Mouse (Mus musculus): ENCODE data around the gene Uso1. TPM values are rescaled to one million over a fixed set of nuclear protein-coding genes. Genes with fewer than 3 reads are reported as not detected.
A peak's percentile ranks its signal among the peaks of the same experiment; 100 is the strongest.

Gene Uso1
- total and polyA plus RNA-seq, 2 experiments from 2014 or later: 17.7 to 29.8 TPM

GRCm38 (mm10) chr5:92101601-92102000, 36.1 kb upstream of the Uso1 start:
- 89% methylated on average over 8 of the region's 8 CpGs for WGBS
- no peaks in the 10 kb centered on the region for H3K27me3 ChIP-seq (ENCODE audit: insufficient read depth, low read length)

GRCm38 (mm10) chr5:92103062-92103461, 34.7 kb upstream of the Uso1 start:
- ATAC-seq (no peak), DNase-seq (ENCODE audit: low spot score) (no peak)
- no peak for TF ChIP-seq CTCF (IDR thresholded peaks at IDR 0.05; ENCODE audit: low read depth)
- Histone ChIP-seq H3K9ac (replicated peaks; ENCODE audit: low read length) (no peak overlapping the region), H3K4me2 (ENCODE audit: low read depth, low read length) (no peak overlapping the region), H3K9me3 (ENCODE audit: low read length) (no peaks in the 10 kb centered on the region), H3K27me3 (ENCODE audit: insufficient read depth, low read length) (no peaks in the 10 kb centered on the region), H3K36me3 (ENCODE audit: insufficient read depth, low read length) (no peaks in the 10 kb centered on the region), H3K4me3 (ENCODE audit: low read length) (no peak overlapping the region), H3K27ac (no peak overlapping the region), H3K4me1 (ENCODE audit: insufficient read depth, low read length) (no peaks in the 10 kb centered on the region)
- WGBS: 61% methylated on average over 6 of the region's 6 CpGs

More at GRCm38 (mm10) chr5:92101601-92102000, 36.1 kb upstream of the Uso1 start:
- H3K36me3 ChIP-seq (ENCODE audit: insufficient read depth, low read length): no peaks in the 10 kb centered on the region
- DNase-seq (ENCODE audit: low spot score) (no peak), ATAC-seq (no peak)
- H3K27ac ChIP-seq: no peak overlapping the region
- no peak for TF ChIP-seq CTCF (IDR thresholded peaks at IDR 0.05; ENCODE audit: low read depth)
- no peak overlapping the region for H3K4me2 ChIP-seq (ENCODE audit: low read depth, low read length)
- no peaks in the 10 kb centered on the region for H3K9me3 ChIP-seq (ENCODE audit: low read length)
- H3K9ac ChIP-seq (replicated peaks; ENCODE audit: low read length): no peak overlapping the region
- no peak overlapping the region for H3K4me3 ChIP-seq (ENCODE audit: low read length)
- H3K4me1 ChIP-seq (ENCODE audit: insufficient read depth, low read length): no peaks in the 10 kb centered on the region

- H3K4me1 ChIP-seq (ENCODE audit: insufficient read depth, low read length): no peaks in the 10 kb centered on the region
- 54% methylated on average over 13 of the region's 13 CpGs for WGBS
- H3K36me3 ChIP-seq (ENCODE audit: insufficient read depth, low read length): no peaks in the 10 kb centered on the region
- no peak for DNase-seq (ENCODE audit: low spot score)
- H3K9ac ChIP-seq (replicated peaks; ENCODE audit: low read length): no peak overlapping the region
- TF ChIP-seq CTCF (IDR thresholded peaks at IDR 0.05; ENCODE audit: low read depth): no peak
- no peaks in the 10 kb centered on the region for H3K27me3 ChIP-seq (ENCODE audit: insufficient read depth, low read length)
- no peak overlapping the region for H3K4me3 ChIP-seq (ENCODE audit: low read length)
- no peak overlapping the region for H3K4me2 ChIP-seq (ENCODE audit: low read depth, low read length)
- H3K27ac ChIP-seq: no peak overlapping the region
- 0 out of 2 replicates have a peak, but pooled peaks have one; percentile 27 for ATAC-seq
- H3K9me3 ChIP-seq (ENCODE audit: low read length): no peaks in the 10 kb centered on the region
These were observed 33.8 kb upstream of the Uso1 start for GRCm38 (mm10) chr5:92103816-92104415.

GRCm38 (mm10) chr5:92106327-92107125, 31.2 kb upstream of the Uso1 start:
- WGBS: 36% methylated on average over 10 of the region's 10 CpGs
- H3K4me2 ChIP-seq (ENCODE audit: low read depth, low read length): no peak overlapping the region
- H3K9me3 ChIP-seq (ENCODE audit: low read length): no peaks in the 10 kb centered on the region
- H3K27me3 ChIP-seq (ENCODE audit: insufficient read depth, low read length): no peaks in the 10 kb centered on the region
- H3K4me3 ChIP-seq (ENCODE audit: low read length): no peak overlapping the region
- DNase-seq (ENCODE audit: low spot score) (peak; percentile 66), ATAC-seq (peak; percentile 43; the same call in 1 of the 2 replicates)
- no peak for TF ChIP-seq CTCF (IDR thresholded peaks at IDR 0.05; ENCODE audit: low read depth)
- no peaks in the 10 kb centered on the region for H3K4me1 ChIP-seq (ENCODE audit: insufficient read depth, low read length)
- H3K27ac ChIP-seq: 0 out of 2 replicates have a peak overlapping the region, but pooled peaks have one; percentile 26
- H3K9ac ChIP-seq (replicated peaks; ENCODE audit: low read length): no peak overlapping the region
- no peaks in the 10 kb centered on the region for H3K36me3 ChIP-seq (ENCODE audit: insufficient read depth, low read length)

- Histone ChIP-seq H3K9me3 (ENCODE audit: low read length) (no peaks in the 10 kb centered on the region), H3K36me3 (ENCODE audit: insufficient read depth, low read length) (no peaks in the 10 kb centered on the region), H3K9ac (replicated peaks; ENCODE audit: low read length) (no peak overlapping the region), H3K4me3 (ENCODE audit: low read length) (no peak overlapping the region), H3K27ac (no peak overlapping the region), H3K4me2 (ENCODE audit: low read depth, low read length) (no peak overlapping the region), H3K27me3 (ENCODE audit: insufficient read depth, low read length) (no peaks in the 10 kb centered on the region), H3K4me1 (ENCODE audit: insufficient read depth, low read length) (no peaks in the 10 kb centered on the region)
- no peak for ATAC-seq
- 92% methylated on average over 4 of the region's 4 CpGs for WGBS
- DNase-seq (ENCODE audit: low spot score): no peak
- TF ChIP-seq CTCF (IDR thresholded peaks at IDR 0.05; ENCODE audit: low read depth): no peak
These were observed 30.5 kb upstream of the Uso1 start for GRCm38 (mm10) chr5:92107282-92107681.

- Histone ChIP-seq H3K4me1 (ENCODE audit: insufficient read depth, low read length) (no peaks in the 10 kb centered on the region), H3K27ac (no peak overlapping the region), H3K4me3 (ENCODE audit: low read length) (no peak overlapping the region), H3K36me3 (ENCODE audit: insufficient read depth, low read length) (no peaks in the 10 kb centered on the region), H3K27me3 (ENCODE audit: insufficient read depth, low read length) (no peaks in the 10 kb centered on the region), H3K9ac (replicated peaks; ENCODE audit: low read length) (no peak overlapping the region), H3K9me3 (ENCODE audit: low read length) (no peaks in the 10 kb centered on the region), H3K4me2 (ENCODE audit: low read depth, low read length) (no peak overlapping the region)
- ATAC-seq (no peak), DNase-seq (ENCODE audit: low spot score) (no peak)
- no peak for TF ChIP-seq CTCF (IDR thresholded peaks at IDR 0.05; ENCODE audit: low read depth)
- WGBS: 86% methylated on average over 5 of the region's 5 CpGs
These were observed 26.9 kb upstream of the Uso1 start for GRCm38 (mm10) chr5:92110818-92111355.
